Mouse (Mus musculus) left cerebral cortex, adult 2 months (tissue): ENCODE data around the gene Olfr474. TPM values are rescaled to one million over a fixed set of nuclear protein-coding genes. Genes with fewer than 3 reads are reported as not detected.
"Not testable (repeated sequence)": the region's sequence is repeated elsewhere in the genome, so short reads cannot be mapped to it uniquely, and the experiment has no call there.

Source experiments
- DNase-seq, 2 experiments: peaks; one replicate each; pipeline ENCODE4 v3.0.0; 2021 to 2022; ENCODE audit warnings: low spot score in 2 of 2, mixed read lengths in 1 of 2; ENCODE audit errors: extremely low spot score in 1 of 2
- H3K27ac ChIP-seq: fragments of 200-600 bp; 2 replicates; pipeline ENCODE4 v1.8.1; 2022
- H3K4me3 ChIP-seq: fragments of 200-600 bp; 2 replicates; pipeline ENCODE4 v1.8.1; 2022
- CTCF ChIP-seq: fragments of 200-600 bp; IDR thresholded peaks from 2 replicates; pipeline ENCODE4 v1.8.1; 2022; ENCODE audit warnings: antibody characterized with exemption, mild to moderate bottlenecking, moderate library complexity
- intact Hi-C: fragments of 180-260 bp; cut with DNase I; formaldehyde crosslinking; loops from one replicate; pipeline ENCODE4 v1.15.1; 2025
- long read RNA-seq, 2 experiments: library from polyadenylated mRNA; stranded (forward); transcript quantifications; one replicate each; pipeline ENCODE4 v2.0.0; 2021; ENCODE audit warnings: borderline mapping rate in 2 of 2
- total RNA-seq, 2 experiments: library from RNA; stranded (reverse); gene quantifications; 2 replicates each; pipeline ENCODE4 v1.2.3; 2021

Olfr474 gene
- total RNA-seq = not detected
- long read RNA-seq, experiment 1 = 0 reads
- long read RNA-seq, experiment 2 = 0 reads

GRCm38 (mm10) chr7:107954343-107954742 lies at the start of gene Olfr474:
Gene Olfr474, plus strand, starts transcription at chr7:107954643.
- no peak for DNase-seq
- H3K4me3 ChIP-seq = no peak within 1 kb of the TSS
- intact Hi-C loops = no loop called here
- no peak for TF ChIP-seq CTCF
- no peak within 1 kb of the TSS for H3K27ac ChIP-seq

GRCm38 (mm10) chr7:107930146-107930545 lies 24.3 kb upstream of the Olfr474 start, which contains the start of gene Olfr473:
Gene Olfr473, plus strand, starts transcription at chr7:107930446.
- no peak within 1 kb of the TSS for H3K27ac ChIP-seq
- H3K4me3 ChIP-seq = no peak within 1 kb of the TSS
- TF ChIP-seq CTCF = no peak
- DNase-seq = no peak
- intact Hi-C loops = no loop called here

DNA sequence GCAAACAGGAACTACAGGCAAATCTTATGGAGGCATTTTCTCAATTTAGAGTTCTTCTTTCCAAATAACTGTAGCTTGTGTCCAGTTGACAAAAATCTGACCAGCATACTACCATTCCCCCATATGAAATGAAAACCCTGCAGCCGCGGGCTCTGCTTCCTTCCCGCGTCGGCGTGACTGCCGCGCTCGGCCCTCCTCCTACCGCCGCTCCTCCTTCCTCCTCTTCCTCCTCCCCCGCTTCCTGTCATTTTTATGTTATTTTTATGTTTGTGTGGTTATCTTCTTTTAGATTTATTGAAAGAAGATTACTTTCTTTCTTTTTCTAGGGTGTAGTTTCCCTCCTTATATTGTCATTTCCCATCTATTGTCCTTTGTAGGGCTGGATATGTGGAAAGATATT lies 1.9 kb upstream of the Olfr474 start:
- H3K27ac ChIP-seq, DNase-seq, H3K4me3 ChIP-seq, intact Hi-C loops: not testable (repeated sequence)

- no peak for TF ChIP-seq CTCF
These were observed 10.1 kb downstream of the Olfr474 start, which contains the start of gene Olfr476 for GRCm38 (mm10) chr7:107964503-107964902. Gene Olfr476, plus strand, starts transcription at chr7:107964803.

GRCm38 (mm10) chr7:107986393-107986792 lies 31.9 kb downstream of the Olfr474 start, which contains the start of gene Olfr477:
Gene Olfr477, plus strand, starts transcription at chr7:107986693.
- TF ChIP-seq CTCF = no peak
- Histone ChIP-seq H3K27ac (no peak within 1 kb of the TSS), H3K4me3 (no peak within 1 kb of the TSS)
- DNase-seq = no peak
- intact Hi-C loops = no loop called here

More at GRCm38 (mm10) chr7:107964503-107964902, 10.1 kb downstream of the Olfr474 start, which contains the start of gene Olfr476:
- intact Hi-C loops = no loop called here
- H3K27ac ChIP-seq = no peak within 1 kb of the TSS
- no peak for DNase-seq
- H3K4me3 ChIP-seq = no peak within 1 kb of the TSS

Other genes with a start within 250 kb of the Olfr474 start
- gene Cyb5r2, start 196.6 kb upstream of the Olfr474 start, total RNA-seq = not detected
- gene Ovch2, start 153.4 kb upstream of the Olfr474 start, total RNA-seq = not detected
- gene Olfr467, start 142.4 kb upstream of the Olfr474 start, total RNA-seq = not detected
- gene Olfr469, start 129.1 kb upstream of the Olfr474 start, total RNA-seq = not detected
- gene Olfr470, start 107.2 kb upstream of the Olfr474 start, total RNA-seq = not detected
- not detected for gene Olfr472, start 56.7 kb upstream of the Olfr474 start, total RNA-seq
- not detected for gene Olfr473, start 24.2 kb upstream of the Olfr474 start, total RNA-seq
- not detected for gene Olfr476, start 10.2 kb downstream of the Olfr474 start, total RNA-seq
- not detected for gene Olfr477, start 32.0 kb downstream of the Olfr474 start, total RNA-seq
- not detected for gene Olfr478, start 79.3 kb downstream of the Olfr474 start, total RNA-seq
- not detected for gene Olfr479, start 96.0 kb downstream of the Olfr474 start, total RNA-seq
- gene Olfr480, start 112.7 kb downstream of the Olfr474 start, total RNA-seq = not detected
- not detected for gene Olfr481, start 125.2 kb downstream of the Olfr474 start, total RNA-seq
- 1 to 10 TPM; 2.1 to 2.2 TPM for gene Olfr482, start 142.9 kb downstream of the Olfr474 start, total RNA-seq
- gene Olfr483, start 146.2 kb downstream of the Olfr474 start, total RNA-seq = not detected
- gene Olfr484, start 172.8 kb downstream of the Olfr474 start, total RNA-seq = not detected
- not detected for gene Olfr485, start 205.2 kb downstream of the Olfr474 start, total RNA-seq
- gene Olfr486, start 218.1 kb downstream of the Olfr474 start, total RNA-seq = not detected